Mouse (Mus musculus): ENCODE results near the gene Adprh.

Gene Adprh

DNA sequence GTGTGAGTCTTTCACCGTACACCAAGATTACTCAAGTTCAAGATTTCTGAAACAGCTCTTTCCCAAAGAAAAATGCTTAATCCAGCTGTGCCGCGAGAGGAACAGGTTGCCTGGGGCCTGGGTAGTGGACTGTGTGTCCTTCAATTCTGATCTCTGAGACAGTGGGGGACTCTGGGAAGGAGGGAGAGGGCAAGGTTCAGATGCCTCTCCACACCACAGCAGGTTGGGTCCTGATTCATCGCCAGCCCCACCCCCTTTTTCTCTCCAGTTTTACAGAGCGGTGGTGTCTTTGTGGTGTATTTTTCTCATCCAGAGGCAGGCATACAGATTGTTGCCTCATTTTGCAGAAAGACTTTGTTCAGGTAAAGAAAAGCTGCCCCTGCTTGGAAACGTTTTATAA lies 54.2 kb downstream of the Adprh start:
- CTCF ChIA-PET, result no interaction called here
- POLR2A ChIA-PET, result interaction anchor here in 2 of 4 experiments (0.5 to 10.5 kb wide), 9 partner anchors 8 to 1468 kb away, joined by 3 to 104 read pairs (median 6); partner anchors contain the start of gene Cd80 (in 1 of the 2)

DNA sequence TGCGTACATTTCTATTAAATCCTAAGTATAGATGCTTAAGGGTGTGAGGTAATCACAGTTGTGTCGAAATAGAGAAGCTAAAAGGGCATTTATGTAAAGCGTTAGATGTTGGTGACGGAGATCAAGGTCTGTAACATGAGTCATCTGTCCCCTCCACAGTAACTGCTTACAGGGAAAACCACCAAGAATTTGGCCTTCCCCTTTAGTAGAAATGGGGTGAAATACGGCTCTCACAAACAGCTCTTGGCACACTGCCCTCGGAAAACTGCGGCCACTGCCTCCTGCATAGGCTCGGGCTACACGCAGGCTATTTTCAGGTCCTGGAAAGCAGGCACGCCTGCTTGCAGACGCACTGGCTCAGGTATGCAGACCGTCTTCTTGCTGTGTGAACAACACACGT lies 56.3 kb downstream of the Adprh start:
- ChIA-PET CTCF (interaction anchor here in 1 of 4 experiments (0.6 kb wide), 1 partner anchor 87 kb away, joined by 3 read pairs; no protein-coding TSS in a partner anchor), POLR2A (interaction anchor here in 3 of 4 experiments (0.6 to 10.5 kb wide), 17 partner anchors 10 to 147 kb away, joined by 3 to 104 read pairs (median 7); partner anchors contain the start of genes Cox17 (in 1 of the 3), Gm21987 (in 1 of the 3) and Maats1 (in 1 of the 3))

DNA sequence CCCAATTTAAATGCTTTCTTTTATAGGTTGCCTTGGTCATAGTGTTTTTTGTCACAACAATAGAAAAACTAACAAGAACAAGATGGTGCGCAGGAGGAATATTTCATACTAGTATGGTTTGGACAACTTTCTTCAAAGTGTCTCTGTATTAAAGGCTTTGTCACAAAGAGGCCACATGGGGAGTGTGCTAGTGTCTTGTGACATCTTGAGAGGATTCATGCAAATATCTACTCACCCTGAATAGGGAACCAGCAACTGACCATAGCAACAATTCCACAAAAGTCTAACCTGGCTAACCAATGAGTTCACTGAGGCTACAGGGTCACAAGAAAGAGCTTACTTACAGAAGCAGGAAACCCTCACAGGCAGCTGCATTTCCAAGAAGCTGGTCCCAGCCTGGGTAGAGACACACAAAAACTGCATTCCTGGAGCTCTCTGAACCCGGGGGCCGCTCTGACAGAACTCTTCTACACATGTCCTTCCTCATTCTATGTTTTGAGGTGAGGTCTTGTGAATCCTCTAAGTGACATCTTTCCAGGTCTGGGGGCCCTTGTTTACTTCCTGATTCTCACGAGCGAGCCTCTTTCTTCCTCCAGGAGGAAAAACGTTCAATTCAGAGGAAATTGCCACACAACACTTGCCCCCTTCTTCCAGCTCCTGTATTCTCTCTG lies 57.3 kb downstream of the Adprh start:
- POLR2A ChIA-PET, result interaction anchor here (0.6 to 10.5 kb wide), 32 partner anchors 11 to 307 kb away, joined by 3 to 104 read pairs (median 4); partner anchors contain the start of genes Adprh (in 2 of the 4), Cox17 (in 1 of the 4), Gm21987 (in 1 of the 4) and Gsk3b (in 1 of the 4)
- CTCF ChIA-PET, result interaction anchor here in 2 of 4 experiments (0.6 kb wide), 2 partner anchors 12 to 88 kb away, joined by 3 read pairs; no protein-coding TSS in a partner anchor

DNA sequence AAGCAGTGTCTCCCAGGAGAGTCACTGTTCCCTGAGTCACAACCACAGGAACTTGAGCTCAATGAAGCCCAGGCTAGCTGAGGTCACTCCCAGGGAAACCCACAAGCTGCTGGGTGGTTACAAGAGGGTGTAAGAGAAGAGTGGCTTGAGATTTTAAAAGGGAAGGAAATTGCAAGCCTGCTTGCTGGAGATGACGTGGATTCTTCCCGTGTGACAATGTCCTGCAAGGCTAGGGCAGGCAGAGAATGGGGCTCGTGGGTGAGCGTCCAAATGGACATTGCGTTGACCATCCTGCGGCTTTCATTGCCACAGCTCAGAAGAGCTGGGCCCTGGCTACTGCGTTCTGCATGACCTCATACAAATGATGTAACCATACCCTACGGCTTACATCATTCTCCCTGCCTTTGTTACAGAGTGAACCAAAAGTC lies 58.3 kb downstream of the Adprh start:
- POLR2A ChIA-PET, result interaction anchor here (0.6 to 10.5 kb wide), 38 partner anchors 9 to 306 kb away, joined by 3 to 104 read pairs (median 4); partner anchors contain the start of genes Adprh (in 3 of the 4), Cox17 (in 2 of the 4), Gm21987 (in 2 of the 4) and Gsk3b (in 1 of the 4)
- CTCF ChIA-PET, result interaction anchor here in 1 of 4 experiments (0.5 to 0.6 kb wide), 2 partner anchors 714 to 1358 kb away, joined by 4 read pairs; no protein-coding TSS in a partner anchor

All from embryonic stem cell, embryonic (primary cell).